Mouse (Mus musculus) liver, embryonic 14.5 days (tissue): Measurements from ENCODE around the gene Pde6g. TPM values are rescaled to one million over a fixed set of nuclear protein-coding genes. Genes with fewer than 3 reads are reported as not detected.
A peak's percentile ranks its signal among the peaks of the same experiment; 100 is the strongest.

Source experiments
- ATAC-seq: fragments of 200-750 bp; cut with Nextera tagmentation; 2 replicates; pipeline ENCODE4 v1.8.0; 2017; ENCODE audit warnings: moderate number of reproducible peaks, mild to moderate bottlenecking, moderate library complexity; ENCODE audit not compliant: insufficient read depth
- DNase-seq, 3 experiments: peaks; one replicate each; pipeline ENCODE4 v3.0.0-alpha.2; 2012 to 2013; ENCODE audit warnings: low read depth in 3 of 3, low spot score in 3 of 3
- H3K27ac ChIP-seq: fragments of 300-500 bp; sonication (generic); 2 replicates; pipeline ENCODE4 v1.5.1; 2014; ENCODE audit warnings: moderate library complexity, mild to moderate bottlenecking, control low read depth, inconsistent platforms
- H3K27me3 ChIP-seq: fragments of 300-500 bp; sonication (generic); 2 replicates; pipeline ENCODE4 v1.6.1; 2014; ENCODE audit warnings: mild to moderate bottlenecking, low read length, moderate library complexity; ENCODE audit not compliant: control insufficient read depth, insufficient read depth
- H3K36me3 ChIP-seq: fragments of 300-500 bp; sonication (generic); replicated peaks from 2 replicates; pipeline ENCODE4 v1.6.1; 2014; ENCODE audit warnings: low read depth; ENCODE audit not compliant: control insufficient read depth, insufficient read depth
- H3K4me1 ChIP-seq, 2 experiments: fragments of 200-500 bp in 1 of 2; fragments of 300-500 bp in 1 of 2; sonication (generic) in 1 of 2; replicated peaks; 2 replicates each; pipeline ENCODE4 v1.6.1; 2012 to 2014; ENCODE audit warnings: antibody characterized with exemption in 1 of 2, inconsistent platforms in 1 of 2, low read length in 1 of 2; ENCODE audit not compliant: control insufficient read depth in 2 of 2, insufficient read depth in 2 of 2
- H3K4me2 ChIP-seq: fragments of 300-500 bp; sonication (generic); 2 replicates; pipeline ENCODE4 v1.6.1; 2014; ENCODE audit warnings: low read depth, mild to moderate bottlenecking, control low read depth, moderate library complexity
- H3K4me3 ChIP-seq, 2 experiments: fragments of 200-500 bp in 1 of 2; fragments of 300-500 bp in 1 of 2; sonication (generic) in 1 of 2; 2 replicates each; pipeline ENCODE4 v1.5.1; 2012 to 2014; ENCODE audit warnings: low read depth in 2 of 2, low read length in 2 of 2, mild to moderate bottlenecking in 2 of 2, control low read depth in 1 of 2, inconsistent platforms in 1 of 2, moderate library complexity in 1 of 2; ENCODE audit not compliant: insufficient read depth in 1 of 2
- H3K9ac ChIP-seq: fragments of 300-500 bp; sonication (generic); replicated peaks from 2 replicates; pipeline ENCODE4 v1.6.1; 2014; ENCODE audit warnings: mild to moderate bottlenecking, control low read depth, moderate library complexity
- H3K9me3 ChIP-seq: fragments of 300-500 bp; sonication (generic); 2 replicates; pipeline ENCODE4 v1.6.1; 2016; ENCODE audit warnings: low read length, mixed read lengths; ENCODE audit not compliant: control insufficient read depth
- CTCF ChIP-seq: IDR thresholded peaks from 2 replicates; pipeline ENCODE4 v1.5.1; 2016; ENCODE audit warnings: antibody characterized with exemption, low read depth, control low read depth
- EP300 ChIP-seq: IDR thresholded peaks from 2 replicates; pipeline ENCODE4 v1.6.1; 2016; ENCODE audit warnings: antibody characterized with exemption, low read depth
- WGBS: fragments of 180-500 bp; shearing (Covaris S2); extraction: QIAGEN DNeasy Blood & Tissue Kit; methylation state at CpG from one replicate; pipeline ENCODE4 v1.1.7; 2014; ENCODE audit not compliant: insufficient replicate concordance; 5-methylcytosine and 5-hydroxymethylcytosine counted together
- polyA plus RNA-seq, 2 experiments: library from polyadenylated mRNA; depleted of rRNA in 1 of 2; stranded (reverse) in 1 of 2; unstranded in 1 of 2; fragments of >200 nt; fragmentation: Nextera tagmentation in 1 of 2; extraction: Ambion mirVana in 1 of 2; gene quantifications; 2 replicates each; pipeline versions ENCODE4 v1.2.1 to v1.2.3; 2012 to 2014

The Pde6g gene
- polyA plus RNA-seq, 2 experiments: 0.19 to 0.23 TPM

- Histone ChIP-seq H3K4me1 (peaks cover 22 to 29% of the 10 kb centered on the region in 2 experiments), H3K36me3 (peaks cover 4% of the 10 kb centered on the region; the same call in 1 of the 2 replicates), H3K9ac (peak overlapping the region; percentile 13; the same call in 1 of the 2 replicates), H3K27ac (peak overlapping the region; percentile 56), H3K4me2 (peak overlapping the region; percentile 44; the same call in 1 of the 2 replicates), H3K4me3 (no peak overlapping the region), H3K9me3 (no peaks in the 10 kb centered on the region), H3K27me3 (no peaks in the 10 kb centered on the region)
- no peak for ATAC-seq
- no peak for DNase-seq
- 86% methylated on average over 4 of the region's 4 CpGs for WGBS
- TF ChIP-seq EP300 (no peak), CTCF (no peak)
These were observed 1.7 kb upstream of the Pde6g start for GRCm38 (mm10) chr11:120454965-120455364.

GRCm38 (mm10) chr11:120452246-120452645 is 1.1 kb downstream of the Pde6g start:
- WGBS: 69% methylated on average over 3 of the region's 3 CpGs
- no peak overlapping the region for H3K27ac ChIP-seq
- TF ChIP-seq EP300 (no peak), CTCF (no peak)
- H3K9ac ChIP-seq: no peak overlapping the region
- no peaks in the 10 kb centered on the region for H3K27me3 ChIP-seq
- H3K4me3 ChIP-seq: no peak overlapping the region
- ATAC-seq (no peak), DNase-seq (no peak)
- no peaks in the 10 kb centered on the region for H3K36me3 ChIP-seq
- H3K9me3 ChIP-seq: no peaks in the 10 kb centered on the region
- no peak overlapping the region for H3K4me2 ChIP-seq
- H3K4me1 ChIP-seq: peaks cover 19 to 24% of the 10 kb centered on the region in 2 experiments

GRCm38 (mm10) chr11:120447179-120447578 is 6.1 kb downstream of the Pde6g start:
- Histone ChIP-seq H3K9ac (no peak overlapping the region), H3K9me3 (no peaks in the 10 kb centered on the region), H3K4me3 (no peak overlapping the region), H3K4me2 (no peak overlapping the region), H3K27ac (no peak overlapping the region), H3K36me3 (no peaks in the 10 kb centered on the region), H3K4me1 (no peaks in the 10 kb centered on the region), H3K27me3 (no peaks in the 10 kb centered on the region)
- 71% methylated on average over 7 of the region's 7 CpGs for WGBS
- no peak for ATAC-seq
- TF ChIP-seq CTCF (no peak), EP300 (no peak)
- DNase-seq: no peak

GRCm38 (mm10) chr11:120445475-120445874 is 7.8 kb downstream of the Pde6g start:
- Histone ChIP-seq H3K27me3 (no peaks in the 10 kb centered on the region), H3K4me2 (no peak overlapping the region), H3K4me1 (no peaks in the 10 kb centered on the region), H3K36me3 (no peaks in the 10 kb centered on the region), H3K4me3 (no peak overlapping the region), H3K27ac (no peak overlapping the region), H3K9ac (no peak overlapping the region), H3K9me3 (no peaks in the 10 kb centered on the region)
- no peak for TF ChIP-seq EP300
- TF ChIP-seq CTCF: no peak
- WGBS: 49% methylated on average over 3 of the region's 3 CpGs
- no peak for ATAC-seq
- no peak for DNase-seq

- Histone ChIP-seq H3K9ac (no peak overlapping the region), H3K4me3 (no peak overlapping the region), H3K27me3 (no peaks in the 10 kb centered on the region), H3K27ac (no peak overlapping the region), H3K4me2 (no peak overlapping the region), H3K9me3 (no peaks in the 10 kb centered on the region), H3K4me1 (no peaks in the 10 kb centered on the region), H3K36me3 (no peaks in the 10 kb centered on the region)
- DNase-seq: no peak
- no peak for ATAC-seq
- no peak for TF ChIP-seq CTCF
- no peak for TF ChIP-seq EP300
- WGBS: 49% methylated on average over 6 of the region's 6 CpGs
These were observed 9.2 kb downstream of the Pde6g start for GRCm38 (mm10) chr11:120444106-120444505.
